Mouse (Mus musculus): ENCODE data around the gene Eepd1.

Gene Eepd1

GRCm38 (mm10) chr9:25535487-25535886 lies 54.1 kb downstream of the Eepd1 start:
- DNase-seq (ENCODE audit: low spot score in 2 of 2): no peak

- DNase-seq (ENCODE audit: low spot score in 2 of 2): no peak
Measured at GRCm38 (mm10) chr9:25539461-25539860, 58.1 kb downstream of the Eepd1 start.

- DNase-seq (ENCODE audit: low spot score in 2 of 2): no peak
Measured at GRCm38 (mm10) chr9:25541355-25541754, 60.0 kb downstream of the Eepd1 start.

- peak in 1 of 2 experiments; percentile 50 for DNase-seq (ENCODE audit: low spot score in 2 of 2)
Measured at GRCm38 (mm10) chr9:25545212-25545611, 63.9 kb downstream of the Eepd1 start.

- DNase-seq (ENCODE audit: low spot score in 2 of 2): no peak
Measured at GRCm38 (mm10) chr9:25549130-25550060, 68.0 kb downstream of the Eepd1 start.

GRCm38 (mm10) chr9:25550196-25550595 lies 68.8 kb downstream of the Eepd1 start:
- DNase-seq (ENCODE audit: low spot score in 2 of 2): no peak

GRCm38 (mm10) chr9:25552532-25552931 lies 71.2 kb downstream of the Eepd1 start:
- no peak for DNase-seq (ENCODE audit: low spot score in 2 of 2)

GRCm38 (mm10) chr9:25554246-25554803 lies 73.0 kb downstream of the Eepd1 start:
- no peak for DNase-seq (ENCODE audit: low spot score in 2 of 2)

- DNase-seq (ENCODE audit: low spot score in 2 of 2): no peak
Measured at GRCm38 (mm10) chr9:25555261-25555660, 73.9 kb downstream of the Eepd1 start.

- no peak for DNase-seq (ENCODE audit: low spot score in 2 of 2)
Measured at GRCm38 (mm10) chr9:25556008-25556407, 74.7 kb downstream of the Eepd1 start.

GRCm38 (mm10) chr9:25557378-25557777 lies 76.0 kb downstream of the Eepd1 start:
- no peak for DNase-seq (ENCODE audit: low spot score in 2 of 2)

- no peak for DNase-seq (ENCODE audit: low spot score in 2 of 2)
Measured at GRCm38 (mm10) chr9:25558834-25559233, 77.5 kb downstream of the Eepd1 start.

GRCm38 (mm10) chr9:25560016-25560758 lies 78.8 kb downstream of the Eepd1 start:
- DNase-seq (ENCODE audit: low spot score in 2 of 2): no peak

- DNase-seq (ENCODE audit: low spot score in 2 of 2): no peak
Measured at GRCm38 (mm10) chr9:25561143-25561542, 79.8 kb downstream of the Eepd1 start.

GRCm38 (mm10) chr9:25563806-25564205 lies 82.5 kb downstream of the Eepd1 start:
- no peak for DNase-seq (ENCODE audit: low spot score in 2 of 2)

GRCm38 (mm10) chr9:25567071-25567470 lies 85.7 kb downstream of the Eepd1 start:
- no peak for DNase-seq (ENCODE audit: low spot score in 2 of 2)

GRCm38 (mm10) chr9:25568783-25569182 lies 87.4 kb downstream of the Eepd1 start:
- no peak for DNase-seq (ENCODE audit: low spot score in 2 of 2)

GRCm38 (mm10) chr9:25570011-25570410 lies 88.7 kb downstream of the Eepd1 start:
- no peak for DNase-seq (ENCODE audit: low spot score in 2 of 2)

- peak in 1 of 2 experiments; percentile 48 for DNase-seq (ENCODE audit: low spot score in 2 of 2)
Measured at GRCm38 (mm10) chr9:25570436-25570835, 89.1 kb downstream of the Eepd1 start.

GRCm38 (mm10) chr9:25571381-25571780 lies 90.0 kb downstream of the Eepd1 start:
- DNase-seq (ENCODE audit: low spot score in 2 of 2): no peak

GRCm38 (mm10) chr9:25573753-25574152 lies 92.4 kb downstream of the Eepd1 start:
- no peak for DNase-seq (ENCODE audit: low spot score in 2 of 2)

- DNase-seq (ENCODE audit: low spot score in 2 of 2): no peak
Measured at GRCm38 (mm10) chr9:25574186-25574585, 92.8 kb downstream of the Eepd1 start.

Data from frontal cortex, postnatal 36 days (tissue).